Mouse (Mus musculus) lung, embryonic 16.5 days (tissue): ENCODE measurements around the gene Rpl34. TPM values are rescaled to one million over a fixed set of nuclear protein-coding genes. Genes with fewer than 3 reads are reported as not detected.

Experiments used
- ATAC-seq: fragments of 200-750 bp; cut with Nextera tagmentation; 2 replicates; pipeline ENCODE4 v1.8.0; 2017; ENCODE audit warnings: low read depth, mild to moderate bottlenecking, moderate library complexity
- H3K27ac ChIP-seq: fragments of 300-500 bp; sonication (generic); 2 replicates; pipeline ENCODE4 v1.5.1; 2014; ENCODE audit warnings: mild to moderate bottlenecking, control low read depth, low read length
- H3K27me3 ChIP-seq: fragments of 300-500 bp; sonication (generic); 2 replicates; pipeline ENCODE4 v1.6.1; 2014; ENCODE audit warnings: low read depth, low read length, mixed read lengths; ENCODE audit not compliant: control insufficient read depth, insufficient read depth
- H3K36me3 ChIP-seq: fragments of 300-500 bp; sonication (generic); 2 replicates; pipeline ENCODE4 v1.6.1; 2014; ENCODE audit warnings: low read length; ENCODE audit not compliant: control insufficient read depth, insufficient read depth
- H3K4me1 ChIP-seq: fragments of 300-500 bp; sonication (generic); replicated peaks from 2 replicates; pipeline ENCODE4 v1.6.1; 2014; ENCODE audit warnings: low read length, mixed read lengths; ENCODE audit not compliant: control insufficient read depth, insufficient read depth
- H3K4me2 ChIP-seq: fragments of 300-500 bp; sonication (generic); 2 replicates; pipeline ENCODE4 v1.6.1; 2014; ENCODE audit warnings: low read depth, low read length, control low read depth
- H3K4me3 ChIP-seq: fragments of 300-500 bp; sonication (generic); 2 replicates; pipeline ENCODE4 v1.5.1; 2014; ENCODE audit warnings: mild to moderate bottlenecking, low read length, control low read depth
- H3K9ac ChIP-seq: fragments of 300-500 bp; sonication (generic); 2 replicates; pipeline ENCODE4 v1.6.1; 2014; ENCODE audit warnings: low read length, control low read depth
- H3K9me3 ChIP-seq: fragments of 300-500 bp; sonication (generic); 2 replicates; pipeline ENCODE4 v1.6.1; 2016; ENCODE audit warnings: low read length; ENCODE audit not compliant: control insufficient read depth
- WGBS: fragments of 180-500 bp; shearing (Covaris S2); extraction: QIAGEN DNeasy Blood & Tissue Kit; methylation state at CpG from one replicate; pipeline ENCODE4 v1.1.7; 2014; 5-methylcytosine and 5-hydroxymethylcytosine counted together
- polyA plus RNA-seq: library from polyadenylated mRNA; unstranded; fragments of >200 nt; fragmentation: Nextera tagmentation; extraction: Ambion mirVana; gene quantifications from 2 replicates; pipeline ENCODE4 v1.2.1, GENCODE M21; 2015

Gene Rpl34
- polyA plus RNA-seq, 1 experiment from 2014 or later: 840 TPM

DNA sequence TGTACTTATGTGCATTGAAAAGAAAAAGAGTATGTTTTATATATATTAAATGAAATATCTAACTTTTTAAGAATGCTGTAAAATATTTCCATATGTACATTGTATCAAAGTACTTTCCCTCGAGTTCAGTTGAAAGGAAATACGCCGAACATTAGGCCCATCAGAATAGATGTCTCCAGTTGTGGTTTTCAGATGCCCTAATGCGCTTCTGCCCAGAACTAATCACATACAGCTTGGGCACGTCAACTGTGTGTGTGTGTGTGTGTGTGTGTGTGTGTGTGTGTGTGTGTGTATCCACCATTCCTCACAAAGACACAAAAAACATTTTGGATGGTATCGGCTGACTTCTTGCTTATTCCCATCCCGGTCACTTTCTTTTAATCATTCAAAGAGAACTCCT lies 13.6 kb downstream of the Rpl34 start:
- Histone ChIP-seq H3K36me3 (no peaks in the 10 kb centered on the region), H3K4me3 (no peak overlapping the region), H3K9ac (no peak overlapping the region; the same call in 1 of the 2 replicates), H3K27me3 (no peaks in the 10 kb centered on the region), H3K27ac (no peak overlapping the region), H3K4me1 (peaks cover 3% of the 10 kb centered on the region; the same call in 1 of the 2 replicates), H3K4me2 (no peak overlapping the region), H3K9me3 (no peaks in the 10 kb centered on the region)
- WGBS: 78% methylated on average over 7 of the region's 7 CpGs
- no peak for ATAC-seq

DNA sequence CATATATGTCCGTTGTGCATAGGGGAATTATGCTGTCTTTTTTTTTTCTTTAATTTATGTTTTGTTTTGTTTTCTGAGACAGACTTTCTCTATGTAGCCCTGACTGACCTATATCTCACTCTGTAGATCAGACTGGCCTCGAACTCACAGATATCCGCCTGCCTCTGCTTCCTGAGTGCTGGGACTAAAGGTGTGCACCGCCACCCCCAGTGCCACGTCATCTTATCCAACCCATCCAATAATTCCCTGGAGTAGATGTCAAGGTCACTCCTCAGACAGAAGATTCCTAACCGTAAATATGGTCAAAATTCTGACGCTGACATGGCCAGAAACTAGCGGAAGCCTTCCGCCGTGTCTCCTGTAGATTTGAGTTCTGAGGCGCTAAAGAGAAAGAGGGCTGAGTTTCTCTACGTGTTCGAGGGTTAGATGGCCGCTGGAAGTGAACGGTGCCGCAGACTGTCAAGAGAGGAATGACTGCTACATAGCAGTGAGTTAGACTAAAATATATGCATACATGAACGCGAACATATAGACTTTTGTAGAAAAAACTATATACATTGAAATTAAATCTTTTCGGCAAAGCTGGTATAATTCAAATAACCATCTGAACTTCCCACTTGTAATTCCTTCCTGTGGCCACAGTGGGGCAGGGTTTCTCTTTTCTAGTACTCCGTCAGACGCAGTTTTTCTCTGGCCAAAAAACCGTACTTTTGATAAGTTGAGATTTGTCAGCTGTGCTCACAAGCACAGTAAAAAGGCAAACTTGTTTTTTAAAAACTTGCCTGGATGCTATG lies 15.2 kb downstream of the Rpl34 start:
- H3K9me3 ChIP-seq: no peaks in the 10 kb centered on the region
- H3K27me3 ChIP-seq: no peaks in the 10 kb centered on the region
- no peaks in the 10 kb centered on the region for H3K36me3 ChIP-seq
- peak overlapping the region; percentile 49 for H3K9ac ChIP-seq
- H3K4me3 ChIP-seq: peak overlapping the region; percentile 51
- 10% methylated on average over 22 of the region's 22 CpGs for WGBS
- peak overlapping the region; percentile 49 for H3K4me2 ChIP-seq
- no peak overlapping the region for H3K27ac ChIP-seq
- ATAC-seq: peak; percentile 66
- H3K4me1 ChIP-seq: peaks cover 4% of the 10 kb centered on the region; the same call in 1 of the 2 replicates

DNA sequence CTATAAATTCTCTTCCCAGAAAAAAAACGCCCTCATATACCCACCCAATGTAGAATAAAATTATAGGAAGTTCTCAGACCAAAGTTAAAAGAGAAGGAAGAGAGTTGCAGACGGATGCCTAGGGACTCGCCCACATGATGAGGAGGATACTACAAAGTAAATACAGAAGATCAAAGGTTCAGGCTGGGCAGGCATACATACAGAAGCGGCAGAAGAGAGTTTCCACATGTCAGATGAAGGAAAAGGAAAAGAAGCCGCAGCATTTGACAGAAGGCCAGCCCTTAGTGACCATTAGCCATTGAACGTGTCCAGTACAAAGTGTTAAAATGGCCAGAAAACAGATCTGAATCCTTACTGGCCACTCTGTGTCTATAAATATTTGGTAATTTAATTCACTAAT lies 17.3 kb downstream of the Rpl34 start:
- Histone ChIP-seq H3K9ac (no peak overlapping the region), H3K4me1 (peaks cover 9% of the 10 kb centered on the region), H3K27me3 (no peaks in the 10 kb centered on the region), H3K4me2 (no peak overlapping the region), H3K27ac (no peak overlapping the region), H3K4me3 (no peak overlapping the region), H3K9me3 (no peaks in the 10 kb centered on the region), H3K36me3 (no peaks in the 10 kb centered on the region)
- ATAC-seq: no peak
- 17% methylated on average over 6 of the region's 6 CpGs for WGBS

DNA sequence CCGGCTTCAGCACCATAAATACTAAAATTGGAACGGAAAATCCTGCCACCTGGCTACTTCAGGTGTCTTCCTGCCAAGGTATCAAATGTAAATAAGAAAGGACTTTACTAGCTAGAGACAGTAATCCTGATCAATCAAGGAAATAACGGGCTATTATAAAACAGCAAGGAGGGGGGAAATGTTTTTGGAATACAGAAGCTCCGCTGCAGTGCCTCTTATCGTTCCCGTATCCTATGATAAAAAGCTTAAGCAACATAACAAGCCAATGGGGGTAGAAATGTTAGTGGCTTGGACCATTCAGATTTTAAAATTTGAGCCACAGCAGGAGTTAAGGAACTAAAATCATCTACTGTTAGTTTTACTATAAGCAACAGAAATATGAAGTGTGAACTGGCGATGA lies 20.1 kb downstream of the Rpl34 start:
- H3K27ac ChIP-seq: no peak overlapping the region
- peaks cover 15% of the 10 kb centered on the region for H3K4me1 ChIP-seq
- peak overlapping the region; percentile 64 for H3K4me2 ChIP-seq
- peaks cover 2% of the 10 kb centered on the region; the same call in 1 of the 2 replicates for H3K36me3 ChIP-seq
- H3K4me3 ChIP-seq: peak overlapping the region; percentile 96
- H3K9me3 ChIP-seq: no peaks in the 10 kb centered on the region
- WGBS: 49% methylated on average over 7 of the region's 7 CpGs
- peak overlapping the region; percentile 34; the same call in 1 of the 2 replicates for H3K9ac ChIP-seq
- no peaks in the 10 kb centered on the region for H3K27me3 ChIP-seq
- ATAC-seq: no peak

DNA sequence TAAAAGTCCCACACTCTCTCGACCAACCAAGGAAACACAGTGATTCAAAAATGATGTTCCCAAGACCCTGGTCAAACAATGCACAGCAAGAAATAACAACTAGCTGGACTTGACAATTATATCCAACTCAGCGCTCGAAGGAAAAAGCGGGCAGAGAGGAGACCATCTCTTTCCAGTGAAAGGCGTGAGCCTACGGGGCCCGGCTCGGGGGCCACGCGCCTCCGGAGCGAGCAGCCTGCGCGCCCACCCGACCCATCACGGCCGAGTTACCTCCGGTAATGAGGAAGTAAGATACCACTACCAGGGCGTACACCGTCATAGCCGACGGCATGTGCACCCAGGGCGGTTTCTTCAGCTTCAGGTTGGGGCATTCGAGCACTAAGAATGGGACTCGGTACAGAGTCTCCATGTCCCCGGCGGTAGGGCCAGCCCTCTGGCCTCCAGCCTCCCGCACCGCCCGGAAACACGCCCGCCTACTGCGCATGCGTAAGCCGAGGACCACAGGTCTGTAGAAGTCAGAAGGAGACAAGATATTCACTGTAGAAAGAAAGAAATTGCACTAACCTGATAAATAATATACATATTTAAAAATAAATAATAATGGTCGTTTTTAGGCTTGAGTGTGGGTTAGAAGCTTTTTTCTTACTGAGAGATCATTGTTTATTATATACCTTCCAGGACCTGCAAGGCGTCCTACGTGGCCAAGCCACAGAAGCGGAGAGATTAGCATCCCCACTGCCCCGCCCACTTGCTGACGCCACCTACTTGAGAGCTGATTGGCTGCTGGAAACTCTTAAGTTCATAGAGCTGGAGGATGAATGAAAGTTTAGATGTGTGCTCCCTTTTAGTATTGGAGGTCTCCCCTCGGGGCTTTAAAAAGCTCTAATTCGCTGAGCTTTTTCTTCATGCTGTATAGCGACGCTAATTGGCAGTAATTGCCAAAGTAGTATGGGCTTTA lies 21.0 kb downstream of the Rpl34 start, which contains the start of gene Ostc:
TSS of gene Ostc (minus strand) at position 478 of the 958 bp plus-strand sequence.
- H3K9me3 ChIP-seq: no peaks in the 10 kb centered on the region
- 0% methylated on average over 45 of the region's 45 CpGs for WGBS
- peak; percentile 97 for ATAC-seq

DNA sequence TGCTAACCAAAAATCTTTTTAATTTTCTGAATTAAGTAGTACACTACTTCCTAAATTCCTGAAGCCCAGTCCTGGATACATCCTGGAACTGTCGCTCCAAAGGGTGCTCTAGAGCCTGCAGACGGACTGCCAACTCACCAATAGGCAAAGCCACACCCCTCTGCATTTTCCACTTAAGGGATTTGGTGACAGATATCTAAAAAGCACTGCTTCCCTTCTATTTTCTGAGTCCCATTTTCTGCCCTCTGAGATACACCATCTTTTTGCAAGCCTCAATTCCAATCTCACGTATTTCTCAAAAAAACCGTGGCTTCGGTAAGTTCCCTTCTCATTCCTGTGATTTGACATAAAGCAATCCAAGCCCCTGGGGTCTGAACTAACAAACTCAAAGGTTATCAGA lies 21.7 kb downstream of the Rpl34 start:
- no peaks in the 10 kb centered on the region for H3K27me3 ChIP-seq
- H3K27ac ChIP-seq: peak overlapping the region; percentile 89
- peak overlapping the region; percentile 96 for H3K4me3 ChIP-seq
- peaks cover 4% of the 10 kb centered on the region; the same call in 1 of the 2 replicates for H3K36me3 ChIP-seq
- peak overlapping the region; percentile 96 for H3K9ac ChIP-seq
- 0% methylated on average over 5 of the region's 5 CpGs for WGBS
- peaks cover 12% of the 10 kb centered on the region for H3K4me1 ChIP-seq
- ATAC-seq: peak; percentile 15; the same call in 1 of the 2 replicates
- peak overlapping the region; percentile 79 for H3K4me2 ChIP-seq
- no peaks in the 10 kb centered on the region for H3K9me3 ChIP-seq

More for the DNA sequence above, 21.0 kb downstream of the Rpl34 start, which contains the start of gene Ostc:
- Histone ChIP-seq H3K27me3 (no peaks in the 10 kb centered on the region), H3K9ac (peak within 1 kb of the TSS; percentile 96), H3K36me3 (peaks cover 3% of the 10 kb centered on the region; the same call in 1 of the 2 replicates), H3K4me1 (peaks cover 12% of the 10 kb centered on the region), H3K4me2 (peak within 1 kb of the TSS; percentile 79), H3K4me3 (peak within 1 kb of the TSS; percentile 96), H3K27ac (peak within 1 kb of the TSS; percentile 89)

DNA sequence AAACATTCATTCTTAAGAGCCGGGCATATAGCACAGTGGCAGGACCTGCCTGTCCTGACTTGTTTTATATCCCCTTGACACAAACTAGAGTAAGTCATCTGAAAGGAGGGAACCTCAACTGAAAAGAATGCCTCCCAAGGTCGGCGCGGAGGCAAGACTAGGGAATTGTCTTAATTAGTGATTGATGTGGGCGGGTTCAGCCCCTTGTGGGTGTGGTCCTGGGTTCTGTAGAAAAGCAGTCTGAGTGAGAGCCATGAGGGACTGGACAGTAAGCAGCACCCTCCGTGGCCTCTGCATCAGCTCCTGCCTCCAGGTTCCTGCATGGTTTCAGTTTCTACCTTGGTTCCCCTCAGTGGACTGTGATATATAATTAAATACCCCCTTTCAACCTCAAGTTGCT lies 27.9 kb downstream of the Rpl34 start:
- no peaks in the 10 kb centered on the region for H3K4me1 ChIP-seq
- no peak overlapping the region for H3K9ac ChIP-seq
- no peaks in the 10 kb centered on the region for H3K9me3 ChIP-seq
- WGBS: 88% methylated on average over 6 of the region's 6 CpGs
- H3K27ac ChIP-seq: no peak overlapping the region
- H3K4me2 ChIP-seq: no peak overlapping the region
- H3K4me3 ChIP-seq: no peak overlapping the region
- H3K27me3 ChIP-seq: no peaks in the 10 kb centered on the region
- H3K36me3 ChIP-seq: peaks cover 33% of the 10 kb centered on the region
- ATAC-seq: no peak

DNA sequence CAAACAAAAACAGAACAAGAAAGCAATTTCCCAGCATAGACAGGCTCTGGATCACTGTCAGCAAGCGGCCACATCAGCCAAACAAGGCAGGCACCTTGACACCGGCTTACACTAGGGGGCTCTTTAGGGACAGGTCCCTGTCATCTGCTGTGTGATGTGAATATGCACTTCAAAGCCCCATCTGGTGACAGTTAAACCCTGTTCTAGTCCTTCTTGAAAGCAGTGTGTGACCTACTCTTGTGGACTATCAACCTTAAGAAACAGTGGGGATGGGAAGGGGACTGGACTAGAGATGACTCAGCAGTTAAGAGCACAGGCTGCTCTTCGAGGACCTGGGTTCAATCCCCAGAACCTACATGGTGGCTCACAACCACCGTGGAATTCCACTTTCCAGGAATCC lies 32.6 kb downstream of the Rpl34 start:
- no peaks in the 10 kb centered on the region for H3K4me1 ChIP-seq
- whole genome bisulfite sequencing: 72% methylated on average over 4 of the region's 4 CpGs
- no peak overlapping the region for H3K27ac ChIP-seq
- H3K4me2 ChIP-seq: no peak overlapping the region
- ATAC-seq: no peak
- no peaks in the 10 kb centered on the region for H3K27me3 ChIP-seq
- no peaks in the 10 kb centered on the region for H3K9me3 ChIP-seq
- no peak overlapping the region for H3K9ac ChIP-seq
- H3K36me3 ChIP-seq: peaks cover 33% of the 10 kb centered on the region
- no peak overlapping the region for H3K4me3 ChIP-seq

DNA sequence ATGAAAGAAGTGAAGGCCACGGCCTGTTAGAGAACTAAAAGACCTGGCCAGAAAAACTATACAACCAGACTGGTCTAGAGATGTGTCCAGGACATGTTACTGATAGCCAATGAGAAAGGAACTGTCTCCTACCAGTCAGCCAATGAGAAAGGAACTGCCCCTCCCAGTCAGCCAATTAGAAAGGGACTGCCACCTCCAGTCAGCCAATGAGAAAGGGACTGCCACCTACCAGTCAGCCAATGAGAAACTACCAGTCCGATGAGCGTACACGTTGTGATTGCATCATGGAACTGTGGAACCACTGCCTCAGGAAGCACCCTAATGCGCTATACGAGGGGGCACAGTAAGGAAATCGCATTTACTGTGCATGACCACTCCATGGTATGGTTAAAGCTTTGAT lies 35.5 kb downstream of the Rpl34 start:
- Histone ChIP-seq H3K9me3 (no peaks in the 10 kb centered on the region), H3K9ac (no peak overlapping the region), H3K4me2 (no peak overlapping the region), H3K27ac (no peak overlapping the region), H3K27me3 (no peaks in the 10 kb centered on the region), H3K4me3 (no peak overlapping the region), H3K36me3 (peaks cover 17% of the 10 kb centered on the region), H3K4me1 (peaks cover 9% of the 10 kb centered on the region)
- ATAC-seq: no peak
- 92% methylated on average over 7 of the region's 7 CpGs for WGBS
